Mouse (Mus musculus) urinary bladder, postnatal 14 days (tissue): Measurements from ENCODE around the gene Golga2.

ENCODE experiments used
- DNase-seq: peaks from one replicate; pipeline ENCODE4 v3.0.0; 2021; ENCODE audit warnings: low spot score

The Golga2 gene

GRCm38 (mm10) chr2:32317791-32318417 is 30.7 kb downstream of the Golga2 start:
- DNase-seq, result peak; percentile 74

DNA sequence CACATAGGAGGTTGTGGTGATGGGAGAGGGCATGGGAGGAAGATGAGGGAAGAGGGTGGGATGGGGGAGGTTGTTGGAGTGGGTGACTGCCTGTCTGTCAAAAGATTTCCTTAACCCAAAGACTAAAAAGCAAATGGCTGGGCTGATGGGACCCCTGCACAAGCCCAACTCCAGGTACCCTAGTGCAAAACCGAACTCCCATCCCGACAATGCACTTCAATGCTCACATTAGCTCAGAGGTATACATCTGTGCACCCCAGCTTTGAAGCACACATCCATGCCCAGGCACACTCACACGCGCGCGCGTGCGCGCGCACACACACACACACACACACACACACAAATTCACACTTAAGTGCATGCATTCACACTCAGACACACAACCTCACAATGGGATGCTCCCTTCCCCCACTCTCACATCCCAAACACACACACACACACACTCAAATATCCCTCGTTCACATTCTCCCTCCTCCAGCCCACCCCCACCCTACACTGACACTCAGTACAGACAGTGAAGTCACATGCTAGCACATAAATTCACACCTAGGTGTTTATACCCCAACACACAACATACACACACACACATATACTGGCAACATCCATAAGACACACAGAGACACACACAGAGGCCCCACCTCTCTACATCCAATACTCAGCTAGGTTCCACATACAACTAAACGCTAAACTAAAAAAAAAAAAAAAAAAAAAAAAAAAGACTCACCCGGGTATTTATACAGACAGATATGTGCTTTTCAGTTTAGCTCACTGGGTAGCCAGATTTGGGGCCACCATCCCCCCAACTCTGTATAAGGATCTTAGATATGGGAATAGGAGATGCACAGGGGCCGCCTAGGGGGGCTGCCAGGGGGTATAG is 31.8 kb downstream of the Golga2 start:
- DNase-seq, result no peak

DNA sequence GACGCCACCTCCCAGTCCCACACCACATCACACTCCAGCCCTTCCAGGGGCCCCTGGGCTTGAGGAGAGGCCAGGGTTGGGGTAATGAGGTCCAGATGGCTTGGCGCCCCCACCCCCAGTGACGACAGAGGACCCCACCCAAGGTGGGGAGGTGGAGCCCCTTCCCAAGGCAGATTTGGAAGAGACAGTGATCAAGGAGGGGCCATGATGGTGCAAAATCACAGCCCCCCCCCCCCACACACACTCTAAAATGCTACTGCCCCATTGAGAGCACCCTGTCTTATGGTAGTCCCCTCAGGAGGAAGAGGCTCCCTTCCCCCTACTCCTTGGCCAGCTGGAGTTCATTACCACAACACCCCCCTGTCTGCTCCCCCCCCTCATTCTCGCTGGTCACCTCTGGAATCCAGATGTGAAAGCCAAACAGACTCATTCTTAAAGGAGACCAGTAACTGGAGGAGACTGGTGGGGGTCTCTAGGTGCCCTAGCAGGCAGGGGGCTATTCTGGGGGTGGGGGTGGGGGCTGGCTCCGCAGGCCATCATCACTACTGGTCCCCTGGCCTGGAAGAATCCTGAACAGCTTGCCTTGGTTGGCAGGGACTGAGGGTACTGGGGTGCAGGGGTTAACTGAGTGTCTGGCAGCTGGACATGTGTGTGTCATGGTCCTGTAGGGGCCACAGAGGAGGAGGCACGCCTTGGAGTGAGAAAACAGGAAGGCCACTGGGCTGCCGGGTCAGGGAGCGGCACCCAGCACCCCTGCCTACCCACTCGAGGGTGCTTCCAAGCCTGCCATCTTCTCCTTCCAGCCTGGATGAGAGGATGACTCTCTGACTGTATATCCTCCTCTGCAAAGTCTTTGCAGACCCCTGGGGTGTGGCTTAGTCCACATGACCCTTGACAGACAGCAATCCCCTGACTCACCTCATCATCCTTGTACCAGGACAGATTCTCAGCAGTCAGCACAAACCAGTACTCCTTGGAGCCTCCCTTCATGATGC is 32.7 kb downstream of the Golga2 start:
- peak; percentile 62 for DNase-seq

DNA sequence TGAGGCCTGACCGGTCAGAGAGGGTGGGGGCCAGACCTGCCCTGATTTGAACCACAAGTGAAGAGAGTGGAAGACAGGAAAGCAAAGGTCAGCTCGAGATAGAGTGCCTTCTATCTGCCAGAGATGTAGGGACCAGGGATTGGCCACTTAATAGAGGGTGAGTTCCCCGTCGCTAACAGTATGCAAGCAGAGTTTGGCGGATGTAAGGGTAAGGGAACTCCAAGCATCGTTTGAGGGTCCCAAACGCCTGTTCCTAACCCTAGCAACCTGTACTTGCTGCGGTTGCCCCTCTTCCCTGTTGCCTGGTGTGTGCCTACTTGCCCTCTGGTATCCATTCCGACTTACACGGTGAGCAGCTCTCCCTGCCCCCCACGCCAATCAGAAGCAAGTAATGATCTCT is 33.5 kb downstream of the Golga2 start:
- no peak for DNase-seq

- DNase-seq, result no peak
These were observed 34.6 kb downstream of the Golga2 start for GRCm38 (mm10) chr2:32321591-32322298.

GRCm38 (mm10) chr2:32322754-32323741 is 35.9 kb downstream of the Golga2 start:
- no peak for DNase-seq

DNA sequence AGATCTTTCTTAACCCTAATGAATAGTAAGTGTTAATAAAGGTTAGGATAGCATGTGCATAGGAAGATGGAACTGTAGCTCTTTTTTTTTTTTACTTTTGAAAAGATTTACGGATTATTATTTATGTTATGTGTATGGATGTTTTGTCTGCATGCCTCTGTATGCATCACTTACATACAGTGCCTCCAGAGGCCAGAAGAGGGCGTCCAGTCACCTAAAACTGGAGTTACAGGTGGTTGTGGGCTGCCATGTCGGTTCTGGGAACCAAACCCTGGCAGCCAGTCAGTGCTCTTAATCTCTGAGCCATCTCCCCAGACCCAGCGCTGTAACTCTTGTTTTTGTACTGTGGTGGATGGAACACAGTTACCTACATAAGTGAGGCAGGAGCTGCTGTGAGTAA is 37.1 kb downstream of the Golga2 start:
- no peak for DNase-seq

GRCm38 (mm10) chr2:32325342-32325741 is 38.2 kb downstream of the Golga2 start:
- peak; percentile 46 for DNase-seq

DNA sequence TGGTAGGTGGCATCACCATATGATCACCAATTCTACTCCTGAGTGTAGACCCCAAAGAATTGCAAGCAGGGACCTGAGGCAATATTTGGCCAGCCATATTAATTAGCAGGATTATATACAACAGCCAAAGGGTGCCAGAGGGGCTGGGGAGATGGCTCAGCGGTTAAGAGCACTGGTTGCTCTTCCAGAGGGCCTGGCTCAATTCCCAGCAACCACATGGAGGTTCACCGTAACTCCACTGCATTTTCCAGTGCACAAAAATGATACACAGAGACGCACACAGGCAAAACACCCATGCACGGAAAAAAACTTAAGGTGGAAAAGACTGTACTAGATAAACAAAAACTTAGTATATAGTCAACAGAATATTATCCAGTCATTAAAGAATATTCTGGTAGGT is 40.0 kb downstream of the Golga2 start:
- DNase-seq, result no peak

DNA sequence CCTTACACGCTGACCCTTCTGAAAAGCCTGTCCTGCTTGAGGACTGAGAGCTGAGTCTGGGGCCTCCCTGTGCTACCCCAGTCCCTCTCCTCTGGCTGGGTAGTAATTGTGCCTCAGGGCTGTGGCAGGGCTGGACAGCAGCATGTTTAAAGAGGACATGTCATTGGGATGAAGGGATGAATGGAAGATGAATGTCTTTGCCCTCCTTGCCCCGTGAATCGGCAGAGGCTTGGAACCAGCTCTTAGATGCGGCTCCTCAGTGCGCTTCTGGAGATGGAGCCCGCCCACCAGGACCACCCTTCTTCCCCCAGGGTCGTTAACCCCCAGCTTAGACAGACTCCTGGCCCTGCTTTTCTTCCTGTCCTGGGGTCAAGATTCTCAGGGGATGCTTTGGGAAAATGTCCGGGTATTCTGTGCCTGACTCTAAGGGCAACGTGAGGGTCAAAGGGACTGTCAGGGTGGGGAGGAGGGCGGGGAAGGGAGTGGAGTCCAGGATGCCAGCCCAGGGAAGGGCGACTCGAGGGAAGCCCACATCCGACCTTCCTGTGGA is 41.8 kb downstream of the Golga2 start:
- DNase-seq, result no peak

- no peak for DNase-seq
These were observed 42.3 kb downstream of the Golga2 start for GRCm38 (mm10) chr2:32329531-32329930.

GRCm38 (mm10) chr2:32332159-32332558 is 45.0 kb downstream of the Golga2 start:
- DNase-seq, result no peak

DNA sequence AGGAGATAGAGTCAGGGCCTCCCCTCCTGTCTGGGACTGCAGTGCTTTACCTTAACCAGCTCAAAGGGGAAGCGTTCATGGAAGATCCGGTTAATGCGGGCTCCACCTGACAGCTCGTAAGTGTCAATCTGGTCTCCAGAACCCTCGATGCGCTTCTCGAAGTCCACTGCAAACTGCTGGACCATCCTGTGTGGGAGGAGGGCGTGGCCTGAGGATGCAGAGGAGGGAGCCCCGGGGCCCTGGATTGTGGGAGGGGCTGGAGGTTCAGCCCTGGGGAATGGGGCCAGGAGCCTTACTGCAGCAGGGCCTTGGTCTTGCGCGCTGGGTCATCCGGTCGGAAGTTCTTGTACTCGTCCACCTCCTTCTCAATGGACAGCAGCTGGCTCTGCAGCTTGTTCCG is 48.7 kb downstream of the Golga2 start:
- DNase-seq, result peak; percentile 48

DNA sequence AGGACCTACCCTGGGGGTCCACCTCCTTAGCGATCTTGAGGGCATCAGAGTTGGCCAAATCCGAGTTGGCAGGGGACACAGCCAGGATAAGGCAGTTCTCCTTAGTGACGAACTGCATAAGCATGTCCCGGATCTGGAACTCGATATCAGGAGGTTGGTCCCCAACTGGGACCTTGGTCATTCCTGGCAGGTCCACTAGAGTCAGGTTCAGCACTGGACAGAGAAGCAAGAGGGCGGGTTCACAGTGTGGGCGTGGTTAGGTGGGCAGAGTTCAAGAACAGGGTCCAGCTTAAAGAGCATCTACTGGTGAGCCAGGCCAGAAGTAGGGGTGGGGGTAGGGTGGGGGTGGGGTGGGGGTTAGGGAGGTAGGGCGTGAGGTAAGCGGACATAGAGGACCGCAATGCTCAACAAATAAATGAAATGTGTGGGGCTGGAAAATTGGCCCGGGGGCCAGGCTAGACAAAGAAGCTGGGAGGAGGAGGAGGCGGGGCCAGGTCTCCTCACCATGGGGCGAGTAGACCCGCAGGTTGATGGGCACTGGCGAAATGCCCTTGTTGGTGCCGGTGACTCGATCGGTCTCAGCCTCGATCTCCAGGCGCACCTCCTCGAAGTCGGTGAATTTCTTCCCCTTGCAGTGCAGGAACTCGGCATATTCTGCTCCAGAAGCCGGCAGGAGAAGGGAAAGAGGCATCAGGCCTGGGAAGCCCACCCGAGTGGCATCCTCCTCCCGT is 52.9 kb downstream of the Golga2 start:
- no peak for DNase-seq

- no peak for DNase-seq
These were observed 53.9 kb downstream of the Golga2 start for GRCm38 (mm10) chr2:32340836-32341633.

DNA sequence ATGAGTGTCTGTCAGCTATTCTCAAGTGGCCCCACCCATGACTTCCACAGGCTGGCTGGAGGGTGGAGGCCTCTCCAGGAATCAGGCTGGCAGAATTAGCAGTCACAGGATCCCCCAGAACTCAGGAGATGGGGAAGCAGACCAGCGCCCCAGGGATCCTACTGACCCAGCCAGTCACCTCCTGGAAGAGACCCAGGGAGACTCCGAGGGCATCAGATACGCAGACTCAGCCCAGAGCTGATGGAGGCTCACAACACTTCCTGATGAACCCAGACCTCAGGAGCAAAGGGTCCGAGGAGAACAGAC is 54.4 kb downstream of the Golga2 start:
- DNase-seq, result no peak

- no peak for DNase-seq
These were observed 54.9 kb downstream of the Golga2 start for GRCm38 (mm10) chr2:32342039-32342438.

DNA sequence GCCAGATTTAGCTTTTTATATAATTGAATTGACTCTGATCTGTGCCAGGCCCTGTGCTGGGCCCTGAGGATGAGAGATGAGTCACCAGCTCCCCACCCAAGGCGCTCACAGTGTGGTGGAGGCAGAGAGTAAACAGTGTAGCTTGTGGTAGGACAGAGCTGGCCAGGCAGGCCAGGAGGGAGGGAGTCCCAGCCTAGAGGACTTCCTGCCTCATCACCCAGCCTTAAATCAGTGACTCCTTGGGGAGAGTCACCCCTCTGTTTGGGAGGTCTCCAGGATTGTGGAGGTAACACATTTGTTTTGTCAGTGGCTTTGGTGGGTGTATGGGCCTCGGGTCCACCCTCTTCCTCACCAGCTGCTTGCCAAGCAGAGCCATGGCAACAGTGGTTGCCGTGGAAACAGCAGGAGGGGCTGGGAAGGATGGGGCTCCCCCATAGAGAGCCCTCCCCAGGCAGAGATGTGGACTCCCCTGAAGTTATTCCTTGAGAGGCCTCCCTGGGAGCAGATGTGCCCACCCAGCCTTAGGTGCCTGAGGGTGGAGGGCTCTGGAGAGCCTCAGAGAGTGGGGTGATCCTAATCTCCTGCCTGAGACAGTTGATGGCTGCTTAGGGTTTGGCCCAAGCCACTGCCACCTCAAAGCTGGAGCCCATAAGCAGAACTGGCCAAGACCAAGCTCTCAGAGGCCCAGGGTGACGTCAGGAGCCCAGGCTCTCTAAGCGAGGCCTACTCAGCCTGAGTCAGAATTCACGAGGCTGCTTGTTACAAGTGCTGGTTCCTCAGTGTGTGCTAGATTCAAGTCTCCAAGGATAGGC is 55.6 kb downstream of the Golga2 start:
- peak; percentile 67 for DNase-seq
